Mouse (Mus musculus) midbrain, postnatal 0 days (tissue): ENCODE measurements around the gene Traf2. TPM values are rescaled to one million over a fixed set of nuclear protein-coding genes. Genes with fewer than 3 reads are reported as not detected.

Source experiments
- ATAC-seq: fragments of 200-750 bp; cut with Nextera tagmentation; 2 replicates; pipeline ENCODE4 v1.8.0; 2017; ENCODE audit warnings: moderate number of reproducible peaks, mild to moderate bottlenecking, moderate TSS enrichment, moderate library complexity; ENCODE audit not compliant: low FRiP score
- DNase-seq: peaks from one replicate; pipeline ENCODE4 v3.0.0-alpha.2; 2015; ENCODE audit warnings: low spot score
- H3K27ac ChIP-seq: fragments of 300-500 bp; sonication (generic); 2 replicates; pipeline ENCODE4 v1.5.1; 2014; ENCODE audit warnings: low read depth, mild to moderate bottlenecking, low read length, mixed read lengths
- H3K27me3 ChIP-seq: fragments of 300-500 bp; sonication (generic); 2 replicates; pipeline ENCODE4 v1.6.1; 2014; ENCODE audit warnings: low read length, control low read depth, mixed read lengths; ENCODE audit not compliant: insufficient read depth
- H3K36me3 ChIP-seq: fragments of 300-500 bp; sonication (generic); 2 replicates; pipeline ENCODE4 v1.6.1; 2014; ENCODE audit warnings: low read length, control low read depth, mixed read lengths; ENCODE audit not compliant: insufficient read depth
- H3K4me1 ChIP-seq: fragments of 300-500 bp; sonication (generic); 2 replicates; pipeline ENCODE4 v1.6.1; 2014; ENCODE audit warnings: mild to moderate bottlenecking, control low read depth, antibody characterized with exemption, low read length, mixed read lengths; ENCODE audit not compliant: insufficient read depth
- H3K4me2 ChIP-seq: fragments of 300-500 bp; sonication (generic); 2 replicates; pipeline ENCODE4 v1.6.1; 2014; ENCODE audit warnings: low read depth, mild to moderate bottlenecking, low read length, mixed read lengths; ENCODE audit not compliant: poor library complexity, severe bottlenecking
- H3K4me3 ChIP-seq: fragments of 300-500 bp; sonication (generic); 2 replicates; pipeline ENCODE4 v1.5.1; 2014; ENCODE audit warnings: low read depth, mild to moderate bottlenecking, low read length, moderate library complexity
- H3K9ac ChIP-seq: fragments of 300-500 bp; sonication (generic); replicated peaks from 2 replicates; pipeline ENCODE4 v1.6.1; 2014; ENCODE audit warnings: mild to moderate bottlenecking, low read length, moderate library complexity, mixed read lengths; ENCODE audit not compliant: poor library complexity, severe bottlenecking
- H3K9me3 ChIP-seq: fragments of 300-500 bp; sonication (generic); 2 replicates; pipeline ENCODE4 v1.6.1; 2016; ENCODE audit warnings: low read length, control low read depth
- CTCF ChIP-seq: IDR thresholded peaks from 2 replicates; pipeline ENCODE4 v1.5.1; 2016; ENCODE audit warnings: antibody characterized with exemption, mild to moderate bottlenecking
- WGBS: fragments of 180-500 bp; shearing (Covaris S2); extraction: QIAGEN DNeasy Blood & Tissue Kit; methylation state at CpG from one replicate; pipeline ENCODE4 v1.1.7; 2014; 5-methylcytosine and 5-hydroxymethylcytosine counted together
- polyA plus RNA-seq: library from polyadenylated mRNA; unstranded; fragments of >200 nt; fragmentation: Nextera tagmentation; extraction: Ambion mirVana; gene quantifications from 2 replicates; pipeline ENCODE4 v1.2.1, GENCODE M21; 2015
- total RNA-seq: library from RNA; depleted of rRNA; stranded (reverse); fragments of >200 nt; gene quantifications from 2 replicates; pipeline ENCODE4 v1.2.3, GENCODE M21; 2014

The Traf2 gene
- total and polyA plus RNA-seq, 2 experiments from 2014 or later, result 5.5 to 7.0 TPM

GRCm38 (mm10) chr2:25584152-25584551 lies 37.4 kb upstream of the Traf2 start:
- H3K4me1 ChIP-seq, result peaks cover 22% of the 10 kb centered on the region
- no peak overlapping the region for H3K9ac ChIP-seq
- DNase-seq (no peak), ATAC-seq (no peak)
- H3K4me2 ChIP-seq, result no peak overlapping the region
- WGBS, result 94% methylated on average over 3 of the region's 3 CpGs
- TF ChIP-seq CTCF, result no peak
- peaks cover 15% of the 10 kb centered on the region for H3K27me3 ChIP-seq
- no peaks in the 10 kb centered on the region for H3K9me3 ChIP-seq
- peaks cover 38% of the 10 kb centered on the region for H3K36me3 ChIP-seq
- H3K27ac ChIP-seq, result no peak overlapping the region
- no peak overlapping the region for H3K4me3 ChIP-seq

- no peak for TF ChIP-seq CTCF
- peaks cover 21% of the 10 kb centered on the region for H3K27me3 ChIP-seq
- H3K27ac ChIP-seq, result no peak overlapping the region
- H3K4me1 ChIP-seq, result peaks cover 22% of the 10 kb centered on the region
- ATAC-seq, result no peak
- H3K4me3 ChIP-seq, result no peak overlapping the region
- no peaks in the 10 kb centered on the region for H3K9me3 ChIP-seq
- DNase-seq, result no peak
- no peak overlapping the region for H3K9ac ChIP-seq
- 77% methylated on average over 4 of the region's 4 CpGs for WGBS
- peaks cover 44% of the 10 kb centered on the region for H3K36me3 ChIP-seq
- no peak overlapping the region for H3K4me2 ChIP-seq
Measured at GRCm38 (mm10) chr2:25583571-25583970, 36.8 kb upstream of the Traf2 start.

GRCm38 (mm10) chr2:25583120-25583481 lies 36.4 kb upstream of the Traf2 start:
- Histone ChIP-seq H3K4me1 (peaks cover 22% of the 10 kb centered on the region), H3K27me3 (peaks cover 26% of the 10 kb centered on the region), H3K4me3 (no peak overlapping the region), H3K9ac (no peak overlapping the region), H3K36me3 (peaks cover 46% of the 10 kb centered on the region), H3K9me3 (no peaks in the 10 kb centered on the region), H3K4me2 (no peak overlapping the region), H3K27ac (0 out of 2 replicates have a peak overlapping the region, but pooled peaks have one; percentile 26)
- WGBS, result 71% methylated on average over 6 of the region's 6 CpGs
- TF ChIP-seq CTCF, result no peak
- ATAC-seq (no peak), DNase-seq (no peak)

GRCm38 (mm10) chr2:25582466-25583119 lies 35.9 kb upstream of the Traf2 start:
- WGBS, result 48% methylated on average over 12 of the region's 12 CpGs
- Histone ChIP-seq H3K36me3 (peaks cover 51% of the 10 kb centered on the region), H3K9ac (peak overlapping the region; percentile 33; the same call in 1 of the 2 replicates), H3K9me3 (no peaks in the 10 kb centered on the region), H3K27me3 (peaks cover 31% of the 10 kb centered on the region), H3K27ac (peak overlapping the region; percentile 26; the same call in 1 of the 2 replicates), H3K4me2 (peak overlapping the region; percentile 9; the same call in 1 of the 2 replicates), H3K4me1 (peaks cover 22% of the 10 kb centered on the region), H3K4me3 (no peak overlapping the region)
- DNase-seq, result peak; percentile 87
- ATAC-seq, result peak; percentile 31; the same call in 1 of the 2 replicates
- peak; percentile 19; the same call in 1 of the 2 replicates for TF ChIP-seq CTCF

GRCm38 (mm10) chr2:25581901-25582301 lies 35.2 kb upstream of the Traf2 start:
- TF ChIP-seq CTCF, result no peak
- Histone ChIP-seq H3K4me2 (peak overlapping the region; percentile 74; the same call in 1 of the 2 replicates), H3K9me3 (no peaks in the 10 kb centered on the region), H3K27ac (peak overlapping the region; percentile 43; the same call in 1 of the 2 replicates), H3K9ac (no peak overlapping the region), H3K4me1 (peaks cover 22% of the 10 kb centered on the region), H3K36me3 (peaks cover 56% of the 10 kb centered on the region), H3K27me3 (peaks cover 38% of the 10 kb centered on the region), H3K4me3 (peak overlapping the region; percentile 50; the same call in 1 of the 2 replicates)
- ATAC-seq, result peak; percentile 1; the same call in 1 of the 2 replicates
- peak; percentile 56 for DNase-seq
- 40% methylated on average over 6 of the region's 6 CpGs for WGBS

- peak; percentile 77 for ATAC-seq
- peak; percentile 87 for DNase-seq
- H3K9ac ChIP-seq, result peak within 1 kb of the TSS; percentile 44
- H3K36me3 ChIP-seq, result peaks cover 55% of the 10 kb centered on the region
- peak within 1 kb of the TSS; percentile 74 for H3K4me2 ChIP-seq
- H3K27ac ChIP-seq, result peak within 1 kb of the TSS; percentile 43; the same call in 1 of the 2 replicates
- H3K27me3 ChIP-seq, result peaks cover 38% of the 10 kb centered on the region
- peaks cover 22% of the 10 kb centered on the region for H3K4me1 ChIP-seq
- no peaks in the 10 kb centered on the region for H3K9me3 ChIP-seq
- WGBS, result 4% methylated on average over 19 of the region's 19 CpGs
- TF ChIP-seq CTCF, result peak; percentile 94
- peak within 1 kb of the TSS; percentile 50 for H3K4me3 ChIP-seq
Measured at GRCm38 (mm10) chr2:25581294-25581864, 34.6 kb upstream of the Traf2 start, which contains the start of gene Ajm1. Ajm1 (minus strand) TSS chr2:25581757.
